Mouse (Mus musculus) limb, embryonic 14.5 days (tissue): ENCODE data around the gene Nectin3. TPM values are rescaled to one million over a fixed set of nuclear protein-coding genes. Genes with fewer than 3 reads are reported as not detected.

Experiments
- ATAC-seq: fragments of 200-750 bp; cut with Nextera tagmentation; 2 replicates; pipeline ENCODE4 v1.8.0; 2017; ENCODE audit warnings: low read depth, moderate number of reproducible peaks, moderate TSS enrichment; ENCODE audit not compliant: low FRiP score
- DNase-seq: peaks from one replicate; pipeline ENCODE4 v3.0.0-alpha.2; 2015; ENCODE audit warnings: low spot score
- H3K27ac ChIP-seq: fragments of 300-500 bp; sonication (generic); replicated peaks from 2 replicates; pipeline ENCODE4 v1.5.1; 2014; ENCODE audit warnings: low read depth, mild to moderate bottlenecking, low read length, moderate library complexity, mixed read lengths
- H3K27me3 ChIP-seq: fragments of 300-500 bp; sonication (generic); 2 replicates; pipeline ENCODE4 v1.6.1; 2014; ENCODE audit warnings: low read length, mixed read lengths; ENCODE audit not compliant: control insufficient read depth, insufficient read depth
- H3K36me3 ChIP-seq: fragments of 300-500 bp; sonication (generic); 2 replicates; pipeline ENCODE4 v1.6.1; 2014; ENCODE audit warnings: mild to moderate bottlenecking, low read length, moderate library complexity, mixed read lengths; ENCODE audit not compliant: control insufficient read depth, insufficient read depth
- H3K4me1 ChIP-seq: fragments of 300-500 bp; sonication (generic); 2 replicates; pipeline ENCODE4 v1.6.1; 2014; ENCODE audit warnings: antibody characterized with exemption, low read length, mixed read lengths; ENCODE audit not compliant: control insufficient read depth, insufficient read depth
- H3K4me2 ChIP-seq: fragments of 300-500 bp; sonication (generic); replicated peaks from 2 replicates; pipeline ENCODE4 v1.6.1; 2014; ENCODE audit warnings: low read depth, mild to moderate bottlenecking, low read length, moderate library complexity; ENCODE audit not compliant: severe bottlenecking
- H3K4me3 ChIP-seq: fragments of 300-500 bp; sonication (generic); replicated peaks from 2 replicates; pipeline ENCODE4 v1.5.1; 2014; ENCODE audit warnings: low read length
- H3K9ac ChIP-seq: fragments of 300-500 bp; sonication (generic); 2 replicates; pipeline ENCODE4 v1.6.1; 2014; ENCODE audit warnings: mild to moderate bottlenecking, low read depth, low read length, moderate library complexity; ENCODE audit not compliant: severe bottlenecking
- H3K9me3 ChIP-seq: fragments of 300-500 bp; sonication (generic); 2 replicates; pipeline ENCODE4 v1.6.1; 2016; ENCODE audit warnings: low read length; ENCODE audit not compliant: control insufficient read depth
- POLR2A ChIP-seq: fragments of 200-500 bp; IDR thresholded peaks from 2 replicates; pipeline ENCODE4 v1.8.0; 2012; ENCODE audit warnings: inconsistent platforms, mild to moderate bottlenecking, moderate library complexity, borderline replicate concordance; ENCODE audit not compliant: insufficient read depth, insufficient read length; ENCODE audit errors: extremely low read depth
- WGBS: fragments of 180-500 bp; shearing (Covaris S2); extraction: QIAGEN DNeasy Blood & Tissue Kit; methylation state at CpG from one replicate; pipeline ENCODE4 v1.1.7; 2014; 5-methylcytosine and 5-hydroxymethylcytosine counted together
- polyA plus RNA-seq, 2 experiments: library from polyadenylated mRNA; depleted of rRNA in 1 of 2; stranded (reverse) in 1 of 2; unstranded in 1 of 2; fragments of >200 nt; fragmentation: Nextera tagmentation in 1 of 2; extraction: Ambion mirVana in 1 of 2; gene quantifications; 2 replicates each; pipeline versions ENCODE4 v1.2.1 to v1.2.3; 2012 to 2014

Gene Nectin3
- polyA plus RNA-seq, 2 experiments = 24.6 to 38.6 TPM

- H3K9me3 ChIP-seq = no peaks in the 10 kb centered on the region
- no peak overlapping the region for H3K4me2 ChIP-seq
- no peak overlapping the region for H3K9ac ChIP-seq
- 65% methylated on average over 3 of the region's 3 CpGs for WGBS
- H3K27ac ChIP-seq = no peak overlapping the region
- ATAC-seq = no peak
- DNase-seq = no peak
- H3K27me3 ChIP-seq = no peaks in the 10 kb centered on the region
- no peaks in the 10 kb centered on the region for H3K36me3 ChIP-seq
- no peak overlapping the region for H3K4me3 ChIP-seq
- peaks cover 3% of the 10 kb centered on the region; the same call in 1 of the 2 replicates for H3K4me1 ChIP-seq
- TF ChIP-seq POLR2A = no peak
These were observed 2.4 kb upstream of the Nectin3 start for GRCm38 (mm10) chr16:46500759-46501158.

- WGBS = under 1% methylated on average over 32 of the region's 32 CpGs
- no peaks in the 10 kb centered on the region for H3K9me3 ChIP-seq
- peaks cover 8% of the 10 kb centered on the region for H3K4me1 ChIP-seq
- ATAC-seq (no peak; the same call in 1 of the 2 replicates), DNase-seq (peak; percentile 11)
- TF ChIP-seq POLR2A = no peak
- peak overlapping the region; percentile 94 for H3K9ac ChIP-seq
- peak overlapping the region; percentile 93 for H3K27ac ChIP-seq
- no peaks in the 10 kb centered on the region for H3K36me3 ChIP-seq
- peak overlapping the region; percentile 83 for H3K4me2 ChIP-seq
- H3K4me3 ChIP-seq = peak overlapping the region; percentile 87
- no peaks in the 10 kb centered on the region for H3K27me3 ChIP-seq
These were observed 472 bp downstream of the Nectin3 start for GRCm38 (mm10) chr16:46497686-46498420.

- H3K9ac ChIP-seq = peak overlapping the region; percentile 94
- H3K27ac ChIP-seq = peak overlapping the region; percentile 93
- H3K36me3 ChIP-seq = no peaks in the 10 kb centered on the region
- peak; percentile 93 for DNase-seq
- WGBS = 2% methylated on average over 49 of the region's 78 CpGs
- H3K4me1 ChIP-seq = peaks cover 8% of the 10 kb centered on the region
- ATAC-seq = peak; percentile 97
- H3K4me2 ChIP-seq = peak overlapping the region; percentile 83
- TF ChIP-seq POLR2A = peak; percentile 96
- peak overlapping the region; percentile 87 for H3K4me3 ChIP-seq
- no peaks in the 10 kb centered on the region for H3K9me3 ChIP-seq
- no peaks in the 10 kb centered on the region for H3K27me3 ChIP-seq
These were observed 1.2 kb downstream of the Nectin3 start for GRCm38 (mm10) chr16:46496889-46497685.

- under 1% methylated on average over 41 of the region's 96 CpGs for WGBS
- no peaks in the 10 kb centered on the region for H3K9me3 ChIP-seq
- DNase-seq (peak; percentile 62), ATAC-seq (peak; percentile 17)
- no peaks in the 10 kb centered on the region for H3K27me3 ChIP-seq
- peak overlapping the region; percentile 83 for H3K4me2 ChIP-seq
- H3K27ac ChIP-seq = peak overlapping the region; percentile 93
- no peak for TF ChIP-seq POLR2A
- peaks cover 8% of the 10 kb centered on the region for H3K4me1 ChIP-seq
- H3K9ac ChIP-seq = peak overlapping the region; percentile 94
- H3K4me3 ChIP-seq = peak overlapping the region; percentile 87
- H3K36me3 ChIP-seq = no peaks in the 10 kb centered on the region
These were observed 2.1 kb downstream of the Nectin3 start for GRCm38 (mm10) chr16:46496031-46496868.

GRCm38 (mm10) chr16:46495201-46495600 is 3.1 kb downstream of the Nectin3 start:
- 30% methylated on average over 3 of the region's 3 CpGs for WGBS
- no peak for DNase-seq
- Histone ChIP-seq H3K4me3 (peak overlapping the region; percentile 87), H3K4me1 (peaks cover 8% of the 10 kb centered on the region), H3K9me3 (no peaks in the 10 kb centered on the region), H3K27ac (no peak overlapping the region), H3K9ac (peak overlapping the region; percentile 94), H3K27me3 (no peaks in the 10 kb centered on the region), H3K36me3 (no peaks in the 10 kb centered on the region), H3K4me2 (peak overlapping the region; percentile 83)
- ATAC-seq = no peak
- no peak for TF ChIP-seq POLR2A
